ENCODE assay signal across 7 mouse cellular contexts in the genomic region with DNA sequence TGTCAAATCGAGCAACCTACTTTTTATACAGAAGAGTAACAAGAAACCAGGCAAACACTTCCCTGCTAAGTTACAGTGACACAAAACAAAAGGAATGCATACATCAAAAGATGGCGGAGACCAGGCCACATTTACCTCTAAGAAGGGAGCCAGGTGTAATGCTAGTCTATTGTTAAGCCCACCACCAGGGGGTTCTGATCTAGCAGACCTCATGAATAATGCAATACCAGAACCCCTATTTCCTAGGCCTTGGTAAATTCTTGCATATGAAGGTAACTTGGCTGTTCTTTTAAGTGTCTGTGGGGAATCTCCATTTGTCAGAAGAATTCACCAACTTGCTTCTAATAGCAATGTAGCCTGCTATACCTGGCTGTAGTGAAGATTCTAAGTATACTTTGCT. TPM values are rescaled to one million over a fixed set of nuclear protein-coding genes. Genes with fewer than 3 reads are reported as not detected.
DNase-seq lines count a peak whose midpoint lies in the region; ATAC-seq and TF ChIP-seq lines count a peak whose summit lies in the region.
"Not testable (repeated sequence)": the region's sequence is repeated elsewhere in the genome, so short reads cannot be mapped to it uniquely, and the experiment has no call there.

No protein-coding gene starts in this region.

- peak overlapping the region; percentile 20 for H3K4me2 ChIP-seq in forebrain, embryonic 16.5 days (ENCODE audit: low read length)
- H3K4me2 ChIP-seq in hindbrain, embryonic 15.5 days, result peak overlapping the region; percentile 77
- peak overlapping the region; percentile 65; the same call in 1 of the 2 replicates for H3K4me2 ChIP-seq in midbrain, embryonic 12.5 days (replicated peaks)
- H3K4me2 ChIP-seq in midbrain, postnatal 0 days (ENCODE audit: low read depth, low read length, poor library complexity, severe bottlenecking), result peak overlapping the region; percentile 64

- WGBS in forebrain, embryonic 10.5 days, result 73% methylated on average over 2 of the region's 2 CpGs
- WGBS in forebrain, embryonic 16.5 days, result 41% methylated on average over 2 of the region's 2 CpGs
- 40% methylated on average over 2 of the region's 2 CpGs for WGBS in hindbrain, embryonic 15.5 days
- WGBS in midbrain, embryonic 12.5 days, result 68% methylated on average over 2 of the region's 2 CpGs
- WGBS in midbrain, postnatal 0 days, result 38% methylated on average over 2 of the region's 2 CpGs

- peaks cover 19% of the 10 kb centered on the region for H3K36me3 ChIP-seq in forebrain, embryonic 10.5 days (replicated peaks)
- H3K36me3 ChIP-seq in forebrain, embryonic 16.5 days (ENCODE audit: control insufficient read depth, insufficient read depth); hindbrain, embryonic 15.5 days; midbrain, embryonic 12.5 days; midbrain, postnatal 0 days (ENCODE audit: insufficient read depth, low read length): not testable (repeated sequence)

- TF ChIP-seq CTCF in midbrain, postnatal 0 days (IDR thresholded peaks at IDR 0.05), result peak; percentile 42

- peaks cover 43% of the 10 kb centered on the region for H3K4me1 ChIP-seq in forebrain, embryonic 10.5 days
- peaks cover 32% of the 10 kb centered on the region for H3K4me1 ChIP-seq in forebrain, embryonic 16.5 days (replicated peaks; ENCODE audit: control insufficient read depth, insufficient read depth, low read length)
- H3K4me1 ChIP-seq in hindbrain, embryonic 15.5 days (replicated peaks), result peaks cover 37% of the 10 kb centered on the region
- peaks cover 23% of the 10 kb centered on the region for H3K4me1 ChIP-seq in midbrain, embryonic 12.5 days
- H3K4me1 ChIP-seq in midbrain, postnatal 0 days (ENCODE audit: insufficient read depth, low read length), result not testable (repeated sequence)

- DNase-seq in ES-CJ7 (ENCODE audit: low read depth, low spot score), result peak; percentile 74
- DNase-seq in forebrain, embryonic 10.5 days (ENCODE audit: extremely low spot score, low spot score); midbrain, postnatal 0 days (ENCODE audit: low spot score): not testable (repeated sequence)
- DNase-seq in retina, embryonic 14.5 days (ENCODE audit: low spot score), result peak; percentile 28

- ATAC-seq in forebrain, embryonic 16.5 days; hindbrain, embryonic 15.5 days (ENCODE audit: low FRiP score, low read depth); midbrain, embryonic 12.5 days (ENCODE audit: low FRiP score, low read depth); midbrain, postnatal 0 days (ENCODE audit: low FRiP score): not testable (repeated sequence)

- not testable (repeated sequence) for H3K27ac ChIP-seq in forebrain, embryonic 10.5 days; forebrain, embryonic 16.5 days (ENCODE audit: low read length); hindbrain, embryonic 15.5 days (replicated peaks); midbrain, embryonic 12.5 days (replicated peaks); midbrain, postnatal 0 days (ENCODE audit: low read depth, low read length)

- peak overlapping the region; percentile 2; the same call in 1 of the 2 replicates for H3K4me3 ChIP-seq in forebrain, embryonic 10.5 days
- not testable (repeated sequence) for H3K4me3 ChIP-seq in forebrain, embryonic 16.5 days (replicated peaks; ENCODE audit: low read length); midbrain, postnatal 0 days (ENCODE audit: low read depth, low read length)
- peak overlapping the region; percentile 89; the same call in 1 of the 2 replicates for H3K4me3 ChIP-seq in hindbrain, embryonic 15.5 days
- peak overlapping the region; percentile 88; the same call in 1 of the 2 replicates for H3K4me3 ChIP-seq in midbrain, embryonic 12.5 days

- H3K9ac ChIP-seq in forebrain, embryonic 16.5 days (replicated peaks; ENCODE audit: low read depth, low read length); hindbrain, embryonic 15.5 days; midbrain, embryonic 12.5 days (replicated peaks); midbrain, postnatal 0 days (replicated peaks; ENCODE audit: low read length, poor library complexity, severe bottlenecking): not testable (repeated sequence)

- H3K9me3 ChIP-seq in forebrain, embryonic 10.5 days; forebrain, embryonic 16.5 days (ENCODE audit: control insufficient read depth, low read length); hindbrain, embryonic 15.5 days; midbrain, embryonic 12.5 days; midbrain, postnatal 0 days (ENCODE audit: low read length): not testable (repeated sequence)

- not testable (repeated sequence) for H3K27me3 ChIP-seq in forebrain, embryonic 10.5 days (ENCODE audit: poor library complexity, severe bottlenecking); forebrain, embryonic 16.5 days (replicated peaks; ENCODE audit: control insufficient read depth, insufficient read depth, low read length); hindbrain, embryonic 15.5 days; midbrain, embryonic 12.5 days; midbrain, postnatal 0 days (ENCODE audit: insufficient read depth, low read length)

RNA-seq across cellular contexts. Expression of gene Klhl7, which starts 2.8 kb away (rescaled TPM):
- 87.1 and 88.5 TPM in 2 replicates for polyA plus RNA-seq in forebrain, embryonic 10.5 days (2016; fragmentation: Nextera tagmentation; extraction: Ambion mirVana)
- 205 and 238 TPM in 2 replicates for polyA plus RNA-seq in forebrain, embryonic 16.5 days (2015; fragmentation: Nextera tagmentation; extraction: Ambion mirVana)
- 129 and 133 TPM in 2 replicates for polyA plus RNA-seq in hindbrain, embryonic 15.5 days (2015; fragmentation: Nextera tagmentation; extraction: Ambion mirVana)
- polyA plus RNA-seq in midbrain, embryonic 12.5 days (2016; fragmentation: Nextera tagmentation; extraction: Ambion mirVana), result 130 and 144 TPM in 2 replicates
- total RNA-seq in midbrain, postnatal 0 days (2014; rRNA removed), result 149 and 188 TPM in 2 replicates
- polyA plus RNA-seq in midbrain, postnatal 0 days (2015; fragmentation: Nextera tagmentation; extraction: Ambion mirVana), result 114 and 123 TPM in 2 replicates

Comparison
In these comparisons a context has a peak if more than half of its experiments do, and no peak if none do; other contexts are left out.
1. H3K4me2 ChIP-seq: peak in every context shown above with its lines; median percentile 77 in hindbrain, embryonic 15.5 days; 65 in midbrain, embryonic 12.5 days; 64 in midbrain, postnatal 0 days; 20 in forebrain, embryonic 16.5 days.